Mouse (Mus musculus) lung, postnatal 14 days (tissue): Measurements from ENCODE around the gene Hcn2.
"Not testable (repeated sequence)": the region's sequence is repeated elsewhere in the genome, so short reads cannot be mapped to it uniquely, and the experiment has no call there.

Experiments
- DNase-seq: peaks from one replicate; pipeline ENCODE4 v3.0.0; 2021

Hcn2 gene

DNA sequence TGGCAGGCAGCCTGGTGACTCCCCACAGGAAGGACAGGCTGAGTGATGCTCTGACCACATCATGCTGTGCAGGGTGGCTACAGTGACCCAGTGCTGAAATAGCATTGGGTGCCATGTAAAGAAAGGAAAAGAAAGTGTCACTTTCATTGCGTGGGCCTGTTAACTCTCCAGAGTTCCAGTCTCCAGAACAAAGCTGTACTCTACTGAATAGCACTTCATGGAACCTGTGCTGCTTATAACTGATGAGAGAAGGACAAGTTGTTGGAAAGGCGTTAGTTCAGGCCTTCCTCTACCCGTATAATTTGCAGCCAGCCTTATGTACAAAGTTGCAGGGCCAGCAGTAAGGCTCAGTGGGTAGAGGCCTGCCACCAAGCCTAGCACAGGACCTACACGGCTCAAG lies 27.7 kb upstream of the Hcn2 start, which contains the start of gene Gzmm:
TSS of gene Gzmm (plus strand) at position 301 of the 400 bp plus-strand sequence.
- no peak for DNase-seq

DNA sequence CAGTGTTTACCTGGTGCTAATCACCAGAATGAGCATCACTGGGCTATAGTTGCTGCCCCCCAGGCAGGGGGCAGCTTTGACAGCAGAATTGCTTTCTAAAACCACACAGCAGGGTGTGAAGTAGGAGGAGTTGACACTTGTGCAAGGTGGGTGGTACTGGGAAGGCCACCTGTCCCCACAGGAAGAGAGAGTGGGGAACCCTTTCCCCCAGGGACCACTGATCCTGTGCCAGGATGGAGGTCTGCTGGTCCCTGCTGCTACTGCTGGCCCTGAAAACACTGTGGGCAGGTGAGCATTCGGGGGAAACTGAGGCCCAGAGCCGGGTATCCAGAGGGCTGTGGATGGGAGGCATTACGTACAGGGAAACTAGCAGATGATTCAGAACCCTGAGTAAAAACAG lies 27.3 kb upstream of the Hcn2 start:
- DNase-seq: no peak

DNA sequence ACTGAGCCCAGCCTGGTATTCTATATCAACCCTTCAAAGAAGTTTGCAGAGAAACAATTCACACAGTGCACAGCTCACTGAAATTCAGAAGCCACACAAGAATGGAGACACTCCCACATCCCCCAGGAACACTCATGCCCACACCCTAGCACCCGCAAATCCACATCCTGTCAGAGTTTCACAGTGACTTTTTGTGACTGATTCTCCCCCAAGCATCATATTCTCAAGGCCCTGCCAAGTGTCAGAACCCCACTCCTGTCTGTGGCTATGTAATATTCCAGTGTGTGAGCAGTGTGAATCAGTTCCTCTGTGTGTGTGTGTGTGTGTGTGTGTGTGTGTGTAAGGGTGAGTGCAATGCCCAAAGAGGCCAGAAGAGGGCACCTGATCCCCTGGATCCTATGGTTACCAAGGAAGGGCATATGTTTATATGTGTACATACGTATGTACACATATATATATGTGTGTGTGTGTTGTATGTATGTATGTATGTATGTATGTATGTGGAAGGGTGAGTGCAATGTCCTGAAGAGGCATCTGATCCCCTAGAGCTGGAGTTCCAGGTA lies 24.4 kb upstream of the Hcn2 start:
- no peak for DNase-seq

DNA sequence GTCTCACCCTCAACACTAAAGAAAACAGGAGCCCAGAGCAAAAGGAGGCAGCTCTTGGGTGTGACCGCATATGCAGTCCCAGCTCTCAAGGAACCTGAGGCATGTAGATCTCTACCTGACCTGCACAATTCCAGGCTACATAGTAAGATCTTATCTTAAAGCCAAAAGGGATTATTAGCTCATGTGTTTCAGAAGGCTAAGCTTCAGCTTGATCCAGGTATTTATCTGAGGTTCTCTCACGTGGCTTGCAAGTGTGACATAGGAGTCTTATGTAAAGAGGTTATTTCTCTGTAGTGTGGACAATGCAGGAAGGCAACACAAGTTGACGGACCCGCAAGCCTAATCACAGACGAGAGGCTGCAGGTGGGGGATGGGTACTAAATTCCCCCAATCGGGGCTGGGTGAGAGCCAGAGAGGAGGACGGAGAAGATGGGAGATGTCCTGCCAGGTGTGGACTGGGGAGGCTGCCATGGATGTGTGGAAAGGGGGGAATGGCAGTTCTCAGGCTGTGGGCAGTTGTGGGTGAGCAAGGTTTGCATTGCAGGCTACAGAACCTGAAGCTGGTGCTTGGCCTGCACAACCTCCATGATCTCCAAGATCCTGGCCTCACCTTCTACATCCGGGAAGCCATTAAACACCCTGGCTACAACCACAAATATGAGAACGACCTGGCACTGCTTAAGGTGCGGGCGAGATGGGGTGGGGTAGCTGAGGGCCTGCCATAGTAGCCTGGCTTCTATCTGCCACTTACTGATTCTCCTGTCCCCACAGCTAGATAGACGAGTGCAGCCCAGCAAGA lies 22.7 kb upstream of the Hcn2 start:
- no peak for DNase-seq

DNA sequence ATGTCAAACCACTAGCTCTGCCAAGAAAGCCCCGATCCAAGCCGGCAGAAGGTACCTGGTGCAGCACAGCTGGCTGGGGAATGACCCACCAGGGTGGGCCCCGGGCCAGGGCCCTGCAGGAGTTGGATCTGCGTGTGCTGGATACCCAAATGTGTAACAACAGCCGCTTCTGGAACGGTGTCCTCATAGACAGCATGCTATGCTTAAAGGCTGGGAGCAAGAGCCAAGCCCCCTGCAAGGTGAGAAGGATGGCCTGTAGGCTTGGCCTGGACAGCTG lies 22.1 kb upstream of the Hcn2 start:
- DNase-seq: no peak

DNA sequence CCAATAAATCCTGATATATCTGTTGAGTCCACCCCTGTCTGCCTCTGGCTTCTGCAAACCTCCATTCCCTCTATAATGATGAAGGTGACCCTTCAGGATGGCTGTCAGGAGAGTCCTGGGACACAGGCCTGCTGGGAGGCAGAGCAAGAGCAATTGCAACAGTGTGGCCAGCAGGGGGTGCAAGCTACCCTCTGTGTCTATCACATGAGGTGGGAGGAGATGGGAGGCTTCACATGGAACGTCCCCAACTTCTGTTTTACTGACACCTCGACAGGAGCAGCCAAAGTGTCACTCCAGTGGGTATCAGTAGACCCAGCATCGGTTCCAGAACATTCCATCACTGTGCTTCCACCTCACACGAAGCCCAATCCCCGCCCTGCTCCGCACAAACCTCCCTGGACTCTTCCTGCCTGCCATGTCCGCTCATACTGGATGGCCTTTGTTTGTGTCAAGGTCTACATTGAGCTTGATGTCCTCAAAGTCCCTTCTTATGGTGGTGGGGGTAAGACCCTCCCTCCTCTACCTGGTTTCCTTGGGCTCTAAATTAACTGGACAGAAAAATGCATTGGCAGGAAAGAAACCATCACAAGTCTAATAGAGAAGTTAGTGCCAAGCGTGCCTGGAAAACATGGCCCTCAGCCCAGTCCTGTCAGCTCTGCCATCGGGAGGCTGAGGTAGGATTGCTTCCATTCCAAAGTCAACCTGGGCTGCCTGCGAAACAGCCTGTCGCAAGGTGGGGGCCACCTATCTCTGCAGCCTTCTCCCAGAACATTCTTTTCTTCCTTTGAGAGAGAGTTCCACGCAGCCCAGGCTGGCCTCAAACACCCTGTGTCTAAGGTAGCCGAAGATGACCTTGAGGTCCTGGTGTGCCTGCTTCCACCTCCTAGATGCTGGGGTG lies 21.0 kb upstream of the Hcn2 start:
- peak; percentile 87 for DNase-seq

DNA sequence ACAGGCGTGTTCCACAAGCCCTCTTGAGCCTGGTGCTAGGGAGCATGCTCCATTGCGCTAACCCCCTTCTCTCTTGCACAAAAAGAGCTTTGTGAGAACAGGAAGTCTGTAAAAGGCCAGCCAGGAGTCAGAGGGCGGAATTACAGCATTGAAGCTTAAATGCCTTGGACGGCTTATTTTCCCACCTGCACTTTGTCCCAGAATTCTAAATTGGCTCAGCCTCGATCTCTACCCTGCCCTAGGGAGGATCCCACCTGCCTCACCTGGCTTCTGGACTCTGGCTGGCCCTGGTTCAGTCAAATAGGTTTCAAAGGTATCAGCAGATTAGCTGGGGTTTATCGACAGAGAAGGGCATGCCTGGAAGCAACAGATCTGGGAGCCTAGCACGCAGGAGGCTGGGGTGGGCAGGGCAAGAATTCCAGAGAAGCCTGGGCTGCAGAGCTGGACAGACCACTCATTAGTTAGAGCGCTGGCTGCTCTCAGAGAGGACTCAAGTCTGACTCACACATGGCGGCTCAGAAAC lies 20.2 kb upstream of the Hcn2 start:
- peak; percentile 36 for DNase-seq

DNA sequence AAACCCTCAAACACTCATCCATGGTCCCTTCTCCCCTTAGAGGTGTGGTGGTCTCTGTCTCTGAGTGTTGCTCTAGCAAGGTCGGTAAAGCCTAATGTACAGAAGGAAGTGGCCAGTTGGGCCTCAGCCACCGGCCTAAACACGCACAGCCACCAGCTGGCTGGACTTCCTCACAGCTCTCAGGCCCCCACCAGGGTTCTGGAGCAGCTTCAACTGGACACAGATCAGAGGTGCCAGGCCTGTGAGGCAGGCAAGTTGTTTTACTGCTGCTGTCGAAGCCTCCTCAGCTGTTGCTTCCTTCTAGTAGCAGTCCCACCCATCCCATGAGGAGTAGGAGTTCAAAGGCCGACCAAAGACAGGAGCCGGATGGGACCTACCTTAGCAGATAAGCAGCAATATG lies 18.5 kb upstream of the Hcn2 start:
- peak; percentile 40 for DNase-seq

DNA sequence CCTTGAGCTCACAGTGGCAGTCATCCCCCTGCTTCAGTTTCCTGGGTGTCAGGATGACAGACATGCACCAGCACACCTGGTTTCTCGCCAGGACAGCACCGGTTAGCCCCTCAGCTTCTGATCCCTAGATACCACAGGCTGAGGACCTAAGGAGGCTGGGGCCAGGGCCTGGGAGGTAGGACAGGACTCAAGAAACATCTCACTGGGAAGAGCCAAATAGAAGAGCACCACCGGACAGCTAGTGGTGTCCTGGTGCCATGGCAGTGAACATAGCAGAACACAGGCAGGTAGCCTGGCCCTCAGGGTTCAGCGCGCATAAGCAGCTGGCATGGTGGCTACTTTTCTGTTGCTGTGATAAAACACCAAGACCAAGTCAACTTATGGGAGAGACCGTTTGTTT lies 18.0 kb upstream of the Hcn2 start:
- DNase-seq: no peak

DNA sequence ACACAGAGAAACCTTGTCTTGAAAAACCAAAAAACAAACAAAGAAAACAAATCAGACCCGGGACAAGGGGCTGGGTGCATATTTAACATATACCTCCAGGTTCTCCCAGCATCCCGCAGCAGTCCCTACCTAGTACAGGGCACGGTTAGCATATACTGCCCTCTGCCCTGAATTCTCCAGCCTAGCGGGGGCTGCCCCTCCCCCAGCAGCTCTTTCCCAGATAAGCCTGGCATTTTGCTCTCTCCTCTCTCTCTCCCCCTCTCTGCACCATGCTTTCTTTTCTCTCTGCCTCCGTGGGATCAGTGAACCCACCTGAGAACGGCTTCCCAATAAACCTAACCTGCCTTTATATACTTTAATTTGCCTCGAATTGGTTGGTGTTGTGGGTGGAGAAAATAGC lies 15.8 kb upstream of the Hcn2 start:
- DNase-seq: no peak

DNA sequence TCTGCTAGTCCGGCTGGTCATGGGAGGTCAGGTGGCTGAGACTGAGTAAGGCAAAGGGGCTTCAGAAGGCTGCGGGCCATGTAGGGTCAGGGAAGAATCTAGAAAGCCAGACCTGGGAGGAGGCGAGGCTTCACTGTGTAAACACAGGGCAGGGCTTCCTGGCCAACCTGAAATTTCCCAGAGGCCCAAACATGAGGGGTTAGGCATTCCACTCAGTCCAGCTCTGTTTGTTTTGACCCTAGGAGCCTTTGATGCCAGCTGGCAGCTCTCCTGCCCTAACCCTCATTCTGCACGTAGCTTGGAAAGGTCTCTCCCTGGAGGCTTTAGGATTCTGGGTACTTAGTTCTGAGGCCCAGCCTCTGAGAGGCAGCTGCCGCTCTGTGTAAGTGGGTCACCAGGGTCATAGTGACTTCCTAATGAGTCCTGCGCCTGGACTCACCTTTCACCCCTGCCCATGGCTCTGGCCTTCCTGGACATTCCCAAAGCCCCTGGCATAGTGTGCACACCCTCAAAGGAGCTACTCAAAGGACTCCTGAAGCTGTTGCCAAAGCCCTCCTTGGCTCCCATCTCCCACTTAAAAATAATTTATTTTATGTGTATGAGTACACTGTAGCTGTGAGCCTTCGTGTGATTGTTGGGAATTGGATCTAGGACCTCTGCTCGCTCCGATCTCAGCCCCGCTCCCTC lies 14.8 kb upstream of the Hcn2 start:
- peak; percentile 72 for DNase-seq

DNA sequence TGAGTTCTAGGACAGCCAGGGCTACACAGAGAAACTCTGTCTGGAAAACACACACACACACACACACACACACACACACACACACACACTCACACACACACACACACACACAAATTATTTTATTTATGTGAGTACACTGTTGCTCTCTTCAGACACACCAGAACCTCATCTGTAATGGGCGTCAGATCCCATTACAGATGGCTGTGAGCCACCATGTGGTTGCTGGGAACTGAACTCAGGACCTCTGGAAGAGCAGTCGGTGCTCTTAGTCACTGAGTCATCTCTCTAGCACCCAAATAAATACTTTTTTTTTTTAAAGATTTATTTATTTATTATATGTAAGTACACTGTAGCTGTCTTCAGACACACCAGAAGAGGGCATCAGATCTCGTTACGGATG lies 13.5 kb upstream of the Hcn2 start:
- not testable (repeated sequence) for DNase-seq

DNA sequence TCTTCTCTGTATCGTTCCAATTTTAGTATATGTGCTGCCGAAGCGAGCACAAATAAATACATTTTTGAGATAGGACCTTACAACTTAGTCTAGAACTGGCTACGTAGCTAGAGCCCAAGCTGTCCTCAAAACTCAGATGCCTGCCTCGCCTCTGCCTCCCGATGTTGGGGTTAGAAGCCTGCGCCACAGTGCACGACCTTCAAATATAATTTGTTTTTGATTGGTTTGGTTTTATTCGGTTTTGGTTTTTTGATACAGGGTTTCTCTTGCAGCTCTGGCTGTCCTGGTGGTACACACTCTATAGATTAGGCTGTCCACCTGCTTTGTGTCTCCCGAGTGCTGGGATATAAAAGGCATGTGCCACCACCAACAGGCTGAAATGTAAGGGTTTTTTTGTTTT lies 12.9 kb upstream of the Hcn2 start:
- DNase-seq: no peak

DNA sequence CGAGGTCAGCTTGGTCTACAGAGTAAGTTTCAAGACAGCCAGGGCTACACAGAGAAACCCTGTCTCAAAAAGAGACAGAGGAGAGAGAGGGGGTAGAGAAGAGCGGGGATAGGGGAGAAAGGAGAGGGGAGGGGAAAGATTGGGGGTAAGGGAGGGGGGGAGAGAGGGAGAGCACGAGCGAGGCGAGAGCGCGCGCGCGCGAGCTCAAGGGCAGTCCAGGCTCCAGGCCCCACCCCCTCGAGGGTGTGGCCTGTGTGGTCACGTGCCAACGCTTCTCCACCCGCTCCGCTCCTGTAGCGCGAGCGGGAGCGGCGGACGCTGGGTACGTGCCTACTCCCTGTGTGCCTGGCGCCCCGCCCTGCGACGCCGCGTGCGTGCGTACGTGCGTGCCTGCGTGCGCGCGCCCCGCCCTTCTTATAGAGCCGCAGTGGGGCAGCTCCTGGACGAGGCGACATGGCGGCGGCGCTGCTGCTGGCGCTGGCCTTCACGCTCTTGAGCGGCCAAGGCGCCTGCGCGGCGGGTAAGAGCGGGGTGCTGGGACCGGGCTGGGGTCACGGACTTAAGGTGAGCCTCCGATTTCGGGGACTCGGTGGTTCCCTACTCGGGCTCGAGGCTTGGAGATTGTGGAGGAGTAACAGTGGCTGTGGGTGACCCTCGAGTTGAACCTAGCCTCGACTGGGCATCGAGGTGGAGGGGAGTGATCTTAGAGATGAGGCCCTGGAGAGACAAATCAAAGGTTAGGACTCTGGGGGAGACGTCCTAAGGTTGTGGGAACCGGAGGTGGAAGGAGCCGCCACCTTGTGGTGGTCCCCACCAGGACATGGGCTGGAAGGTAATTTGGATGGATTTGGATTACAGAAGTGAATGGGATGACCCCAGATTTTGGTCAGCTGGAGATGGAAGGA lies 12.1 kb upstream of the Hcn2 start, which contains the start of gene Bsg:
TSS of gene Bsg (plus strand) at position 427 of the 905 bp plus-strand sequence.
- peak; percentile 99 for DNase-seq

DNA sequence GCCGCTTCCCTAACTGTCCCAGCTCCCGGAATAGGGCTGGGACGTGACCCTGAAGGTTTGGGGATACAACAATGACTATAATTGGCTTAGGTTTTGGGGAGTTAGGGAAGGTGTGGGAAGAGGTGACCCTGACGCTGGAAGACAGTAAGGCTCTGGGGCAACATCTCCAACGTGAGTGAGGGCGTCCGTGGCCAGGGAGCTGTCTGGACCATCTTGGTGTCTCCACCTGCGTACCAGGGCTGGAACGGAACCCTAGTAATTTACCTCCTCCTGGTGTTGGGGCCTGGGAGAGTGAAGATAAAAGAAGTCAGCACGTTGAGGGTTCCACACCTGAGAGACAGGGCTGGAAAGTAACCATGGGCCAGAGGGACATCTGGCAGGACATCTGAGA lies 11.5 kb upstream of the Hcn2 start:
- DNase-seq: no peak

DNA sequence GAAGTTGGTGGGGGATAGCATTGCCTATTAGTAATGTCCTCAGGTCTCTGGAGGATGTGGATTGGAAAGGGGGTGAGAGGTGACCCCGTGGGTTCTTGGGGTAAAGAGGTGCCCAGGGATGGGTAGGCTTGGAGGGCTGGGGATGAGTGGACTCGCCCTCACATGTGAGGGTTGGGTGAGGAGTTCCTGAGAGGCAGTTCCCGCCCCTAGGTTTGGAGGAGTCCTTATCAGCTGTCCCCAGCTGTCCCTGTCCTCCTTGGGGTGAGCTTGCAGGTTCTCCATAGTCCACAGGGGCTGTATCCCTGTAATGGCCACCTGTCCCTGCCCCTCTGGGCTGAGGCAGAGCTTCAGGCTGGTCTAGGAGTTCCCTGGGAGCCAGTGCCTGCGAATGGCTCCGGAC lies 10.5 kb upstream of the Hcn2 start:
- no peak for DNase-seq

DNA sequence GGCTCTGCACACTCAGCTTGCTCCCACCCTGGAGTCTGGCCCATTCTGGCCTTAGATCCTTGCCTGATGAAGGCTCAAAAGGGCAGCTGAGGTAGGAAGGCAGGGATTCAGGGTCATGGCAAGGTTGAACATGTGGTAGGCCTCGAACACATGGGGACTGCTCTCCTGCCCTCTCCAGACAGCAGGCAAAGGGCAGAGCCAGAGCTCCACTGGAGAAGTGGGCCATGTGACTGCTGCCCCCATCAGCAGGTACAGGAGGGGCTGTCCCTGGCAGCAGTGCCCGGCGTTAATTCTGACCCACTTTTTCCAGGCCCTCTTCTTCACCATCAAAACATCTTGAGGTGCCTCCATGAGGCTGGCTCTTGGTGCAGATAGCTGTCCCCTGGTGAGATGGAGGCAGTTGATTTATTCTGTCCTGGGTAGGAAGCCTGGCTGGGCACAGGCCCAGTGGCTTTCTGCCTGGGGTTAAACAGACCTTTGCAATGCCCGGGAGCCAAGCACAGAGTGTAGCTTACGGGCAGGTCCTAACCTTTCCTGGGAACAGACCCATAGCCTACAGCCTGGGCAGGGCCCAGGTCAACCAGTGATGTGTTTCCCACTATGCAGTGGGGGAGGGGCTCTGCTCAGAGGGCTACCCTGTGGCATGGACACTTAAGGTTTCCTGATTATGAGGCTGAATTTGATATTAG lies 9.9 kb upstream of the Hcn2 start:
- no peak for DNase-seq

DNA sequence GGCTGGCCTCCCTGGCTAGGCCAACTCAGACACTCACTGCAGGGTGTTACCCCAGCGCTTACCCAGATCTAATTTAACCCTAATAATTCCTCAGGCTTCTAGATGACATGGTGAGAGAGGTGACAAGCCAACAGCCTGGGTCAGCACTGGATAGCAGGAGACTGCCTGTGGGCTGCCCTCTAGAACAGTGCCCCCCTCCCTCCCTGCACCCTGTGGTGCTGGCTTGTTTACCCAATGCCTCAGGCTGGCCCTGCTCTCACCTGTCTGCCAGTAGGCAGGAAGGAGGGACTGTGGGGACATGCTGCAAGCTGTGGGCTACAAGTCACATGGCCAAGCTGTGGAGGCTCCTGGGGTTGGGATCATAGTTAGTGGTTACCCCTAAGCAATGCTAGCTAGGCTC lies 9.3 kb upstream of the Hcn2 start:
- DNase-seq: no peak

DNA sequence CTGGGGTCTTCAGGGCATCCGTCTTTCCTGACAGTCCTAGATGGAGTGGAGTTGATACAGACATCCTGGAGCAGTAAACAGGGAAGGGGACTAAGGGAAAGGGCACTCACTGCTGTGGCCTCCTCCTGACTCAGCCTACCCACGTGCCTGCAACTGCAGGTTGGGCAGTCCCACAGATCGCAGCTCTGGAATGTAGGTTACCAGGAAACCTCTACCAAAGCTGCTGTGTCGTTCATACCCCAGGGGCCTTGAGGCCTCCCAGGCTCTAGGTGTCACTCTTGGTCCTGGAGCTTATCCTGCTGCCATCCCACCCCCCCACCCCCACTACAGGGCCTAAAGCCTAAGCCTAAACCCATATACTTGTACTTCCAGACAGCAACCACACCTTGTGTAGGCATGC lies 8.7 kb upstream of the Hcn2 start:
- DNase-seq: no peak

DNA sequence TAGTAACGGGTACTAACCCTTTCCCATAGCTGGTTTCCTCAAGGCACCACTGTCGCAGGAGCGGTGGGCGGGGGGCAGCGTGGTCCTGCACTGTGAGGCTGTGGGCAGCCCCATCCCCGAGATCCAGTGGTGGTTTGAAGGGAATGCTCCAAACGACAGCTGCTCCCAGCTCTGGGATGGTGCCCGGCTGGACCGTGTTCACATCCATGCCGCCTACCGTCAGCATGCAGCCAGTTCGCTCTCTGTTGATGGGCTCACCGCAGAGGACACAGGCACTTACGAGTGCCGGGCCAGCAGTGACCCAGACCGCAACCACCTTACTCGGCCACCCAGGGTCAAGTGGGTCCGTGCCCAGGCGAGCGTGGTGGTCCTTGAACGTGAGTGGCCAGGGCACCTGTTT lies 7.8 kb upstream of the Hcn2 start:
- DNase-seq: no peak

DNA sequence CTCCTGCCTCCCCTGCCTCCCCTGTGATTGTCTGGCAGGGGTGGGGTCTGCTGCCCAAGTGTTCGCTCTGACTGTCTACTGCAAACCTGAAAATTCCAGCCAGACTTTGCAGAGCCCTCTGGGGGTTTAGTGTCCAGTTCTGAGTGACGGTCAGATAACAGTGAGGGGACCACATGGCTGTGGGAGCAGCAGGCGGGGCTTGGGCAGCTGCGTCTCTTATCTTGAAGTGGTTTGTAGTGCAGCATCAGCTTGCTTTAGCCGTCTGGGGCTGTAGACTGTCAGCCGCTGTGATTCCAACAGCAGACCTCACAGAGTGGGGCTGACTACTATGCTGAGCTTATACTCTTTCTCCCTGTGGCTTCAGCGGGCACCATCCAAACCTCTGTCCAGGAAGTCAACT lies 7.1 kb upstream of the Hcn2 start:
- DNase-seq: no peak
